Mouse (Mus musculus) forebrain, embryonic 13.5 days (tissue): Measurements from ENCODE around the gene Tsr1. TPM values are rescaled to one million over a fixed set of nuclear protein-coding genes. Genes with fewer than 3 reads are reported as not detected.

Experiments used
- ATAC-seq: fragments of 200-750 bp; cut with Nextera tagmentation; 2 replicates; pipeline ENCODE4 v1.8.0; 2017
- H3K27ac ChIP-seq: fragments of 300-500 bp; sonication (generic); 2 replicates; pipeline ENCODE4 v1.5.1; 2015; ENCODE audit warnings: inconsistent platforms, mild to moderate bottlenecking, moderate library complexity
- H3K27me3 ChIP-seq: fragments of 300-500 bp; sonication (generic); 2 replicates; pipeline ENCODE4 v1.6.1; 2015; ENCODE audit warnings: mild to moderate bottlenecking, inconsistent platforms
- H3K36me3 ChIP-seq: fragments of 300-500 bp; sonication (generic); 2 replicates; pipeline ENCODE4 v1.6.1; 2015; ENCODE audit warnings: mild to moderate bottlenecking, inconsistent platforms; ENCODE audit not compliant: poor library complexity, severe bottlenecking
- H3K4me1 ChIP-seq: fragments of 300-500 bp; sonication (generic); 2 replicates; pipeline ENCODE4 v1.6.1; 2015; ENCODE audit warnings: inconsistent platforms
- H3K4me2 ChIP-seq: fragments of 300-500 bp; sonication (generic); 2 replicates; pipeline ENCODE4 v1.6.1; 2015; ENCODE audit warnings: inconsistent platforms, mild to moderate bottlenecking, moderate library complexity
- H3K4me3 ChIP-seq: fragments of 300-500 bp; sonication (generic); 2 replicates; pipeline ENCODE4 v1.5.1; 2015; ENCODE audit warnings: mild to moderate bottlenecking, inconsistent platforms
- H3K9ac ChIP-seq: fragments of 300-500 bp; sonication (generic); 2 replicates; pipeline ENCODE4 v1.6.1; 2015; ENCODE audit warnings: mild to moderate bottlenecking, inconsistent platforms
- H3K9me3 ChIP-seq: fragments of 300-500 bp; sonication (generic); replicated peaks from 2 replicates; pipeline ENCODE4 v1.6.1; 2016; ENCODE audit warnings: inconsistent platforms
- WGBS: fragments of 180-500 bp; shearing (Covaris S2); methylation state at CpG from one replicate; pipeline ENCODE4 v1.1.7; 2015; 5-methylcytosine and 5-hydroxymethylcytosine counted together
- polyA plus RNA-seq: library from polyadenylated mRNA; unstranded; fragments of >200 nt; fragmentation: Nextera tagmentation; extraction: Ambion mirVana; gene quantifications from 2 replicates; pipeline ENCODE4 v1.2.1, GENCODE M21; 2015

Tsr1 gene
- polyA plus RNA-seq = 33.3 and 39.1 TPM in 2 replicates

DNA sequence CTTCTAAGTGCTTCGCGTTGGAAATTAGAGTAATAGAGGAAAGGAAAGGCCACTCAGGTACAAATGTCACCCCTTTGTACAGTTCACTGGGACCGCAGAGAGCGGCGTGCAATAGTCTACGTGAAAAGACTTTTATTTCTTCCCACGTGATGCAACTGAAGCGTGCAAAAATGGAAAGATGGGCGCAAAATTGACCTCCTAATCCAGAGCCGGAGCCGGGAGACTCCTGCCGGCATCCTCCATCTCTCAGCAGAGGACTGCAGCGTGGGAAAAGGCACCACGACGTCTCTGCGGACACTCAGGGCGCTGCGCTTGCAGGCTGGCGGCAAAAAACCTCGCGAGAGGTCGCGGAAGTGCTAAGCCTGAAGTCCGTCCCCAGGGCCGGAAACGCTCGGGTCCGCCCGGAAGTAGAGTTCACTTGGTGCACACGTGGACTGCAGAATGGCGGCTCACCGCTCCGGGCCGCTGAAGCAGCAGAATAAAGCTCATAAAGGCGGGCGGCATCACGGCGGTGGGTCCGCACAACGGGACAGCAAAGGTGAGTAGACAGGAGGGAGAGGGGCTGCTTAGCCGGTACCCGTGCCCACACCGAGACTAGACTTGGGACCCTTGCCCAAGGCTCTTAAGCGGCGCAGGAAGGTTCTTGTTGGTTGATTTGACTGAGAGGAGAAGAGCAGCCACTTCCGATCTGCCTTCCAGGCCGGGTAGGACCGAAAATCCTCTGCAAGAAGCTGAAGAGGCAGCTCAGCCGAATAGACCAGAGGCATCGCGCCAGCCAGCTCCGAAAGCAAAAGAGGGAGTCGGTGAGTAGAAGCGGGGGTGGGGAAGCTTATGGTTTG lies at the start of gene Tsr1:
TSS of gene Tsr1 (plus strand) at position 394 of the 839 bp plus-strand sequence.
- under 1% methylated on average over 54 of the region's 54 CpGs for WGBS
- H3K27ac ChIP-seq = peak within 1 kb of the TSS; percentile 82

DNA sequence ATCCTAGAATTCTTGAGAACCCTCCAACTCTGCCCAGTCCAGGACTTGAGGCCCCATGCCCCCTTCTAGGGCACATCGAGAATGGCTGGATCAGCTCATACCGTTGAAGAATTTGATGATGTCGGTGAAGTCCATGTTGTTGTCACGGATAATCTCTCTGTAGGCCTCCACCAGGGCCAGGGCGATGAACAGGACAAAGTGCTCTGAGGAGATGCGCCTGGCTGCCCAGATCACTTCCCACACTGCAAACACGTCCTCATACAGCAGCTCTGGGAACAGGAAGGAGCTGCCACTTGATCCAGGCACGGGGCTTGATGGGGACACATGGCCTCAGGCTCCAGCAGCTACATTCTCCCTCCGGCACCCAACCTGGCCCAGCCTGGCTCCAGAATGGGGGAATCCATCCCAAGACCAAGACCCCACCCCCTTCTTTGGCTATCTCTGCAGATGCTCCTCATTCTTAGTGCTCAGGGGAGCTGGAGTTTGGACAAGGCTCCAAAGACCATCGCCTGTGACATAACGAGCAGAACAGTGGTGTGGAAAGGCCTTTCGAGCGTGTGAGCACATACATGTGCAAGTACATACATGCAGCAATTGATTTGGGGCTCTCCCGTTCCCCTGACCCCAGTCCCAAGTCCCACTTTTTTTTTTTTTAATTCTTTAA lies 46.7 kb upstream of the Tsr1 start:
- Histone ChIP-seq H3K27me3 (no peaks in the 10 kb centered on the region), H3K27ac (no peak overlapping the region), H3K36me3 (peaks cover 39% of the 10 kb centered on the region; the same call in 1 of the 2 replicates), H3K9ac (no peak overlapping the region), H3K4me2 (no peak overlapping the region), H3K9me3 (no peaks in the 10 kb centered on the region), H3K4me1 (peaks cover 6% of the 10 kb centered on the region; the same call in 1 of the 2 replicates), H3K4me3 (no peak overlapping the region)
- WGBS = 83% methylated on average over 14 of the region's 14 CpGs
- no peak for ATAC-seq

More for the DNA sequence above, at the start of gene Tsr1:
- H3K4me2 ChIP-seq = peak within 1 kb of the TSS; percentile 83
- H3K4me3 ChIP-seq = peak within 1 kb of the TSS; percentile 88
- peaks cover 21% of the 10 kb centered on the region for H3K4me1 ChIP-seq
- peaks cover 33% of the 10 kb centered on the region for H3K36me3 ChIP-seq
- H3K27me3 ChIP-seq = no peaks in the 10 kb centered on the region
- ATAC-seq = peak; percentile 88
- no peaks in the 10 kb centered on the region for H3K9me3 ChIP-seq
- peak within 1 kb of the TSS; percentile 77 for H3K9ac ChIP-seq

DNA sequence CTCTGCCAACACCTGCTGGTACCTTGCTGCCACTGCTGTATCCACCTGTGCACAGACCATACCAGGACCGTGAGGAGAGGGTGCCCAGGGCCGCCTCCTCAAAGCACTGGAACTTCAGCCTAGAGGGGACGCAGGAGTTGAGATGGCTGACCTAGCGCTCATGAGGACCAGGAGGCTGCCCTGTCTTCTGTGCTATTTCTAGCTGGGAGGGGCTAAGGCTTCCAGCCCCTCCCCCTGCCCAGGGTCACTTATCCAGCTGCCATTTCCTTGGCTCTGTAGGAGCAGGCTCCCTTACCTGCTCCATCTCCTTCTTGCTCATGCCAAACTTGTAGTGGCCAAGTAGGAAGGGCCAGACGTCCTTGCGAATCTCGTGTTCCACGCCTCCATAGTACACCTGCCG lies 40.1 kb upstream of the Tsr1 start:
- Histone ChIP-seq H3K9me3 (no peaks in the 10 kb centered on the region), H3K27me3 (no peaks in the 10 kb centered on the region), H3K4me1 (no peaks in the 10 kb centered on the region), H3K36me3 (peaks cover 49% of the 10 kb centered on the region), H3K27ac (no peak overlapping the region), H3K4me3 (no peak overlapping the region), H3K4me2 (no peak overlapping the region), H3K9ac (no peak overlapping the region)
- no peak for ATAC-seq
- WGBS = 89% methylated on average over 9 of the region's 9 CpGs

DNA sequence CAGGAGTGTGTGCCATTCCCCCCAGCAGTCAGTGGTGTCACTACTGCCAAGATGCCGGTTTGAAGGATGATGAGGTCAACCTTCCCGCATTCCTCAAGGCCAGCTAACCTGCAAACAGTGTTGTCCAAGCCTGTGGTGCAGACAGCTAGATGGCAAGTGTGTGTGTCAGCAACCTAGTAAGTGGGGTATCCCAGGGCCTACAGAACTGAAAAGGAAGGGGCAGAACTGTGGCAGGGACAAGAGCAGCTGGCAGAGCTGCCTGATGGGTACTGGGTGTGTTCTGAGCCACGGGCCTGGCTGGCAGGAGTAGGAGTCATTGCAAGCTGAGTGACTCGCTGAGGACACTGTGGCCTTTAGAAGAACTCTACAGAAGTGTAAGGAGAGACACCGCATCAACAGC lies 35.7 kb upstream of the Tsr1 start:
- Histone ChIP-seq H3K4me3 (no peak overlapping the region), H3K36me3 (peaks cover 50% of the 10 kb centered on the region), H3K4me1 (no peaks in the 10 kb centered on the region), H3K4me2 (no peak overlapping the region), H3K27ac (no peak overlapping the region), H3K9me3 (no peaks in the 10 kb centered on the region), H3K27me3 (no peaks in the 10 kb centered on the region), H3K9ac (no peak overlapping the region)
- 85% methylated on average over 5 of the region's 5 CpGs for WGBS
- no peak for ATAC-seq

DNA sequence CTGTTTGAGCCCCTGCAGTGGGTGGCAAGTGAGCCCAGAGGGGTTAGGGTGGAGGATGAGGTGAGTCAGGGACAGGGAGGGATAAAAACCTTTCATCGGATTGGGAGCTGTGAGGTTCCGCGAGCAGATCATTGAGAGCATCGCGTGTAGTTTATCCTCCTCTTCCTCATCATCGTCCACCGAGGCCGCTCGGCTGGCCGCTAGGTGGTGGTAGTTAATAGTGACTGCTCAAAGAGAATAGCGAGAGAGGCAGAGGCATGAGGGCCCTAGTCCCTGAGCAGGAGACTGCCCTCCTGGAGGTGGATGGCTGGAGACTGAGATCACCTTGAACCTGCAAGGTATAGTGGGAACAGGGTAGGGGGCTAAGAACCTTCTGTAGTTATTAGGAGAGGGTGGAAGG lies 34.4 kb upstream of the Tsr1 start:
- 19% methylated on average over 11 of the region's 11 CpGs for WGBS
- H3K4me2 ChIP-seq = 0 out of 2 replicates have a peak overlapping the region, but pooled peaks have one; percentile 16
- no peak for ATAC-seq
- no peaks in the 10 kb centered on the region for H3K4me1 ChIP-seq
- H3K4me3 ChIP-seq = no peak overlapping the region
- H3K36me3 ChIP-seq = peaks cover 49% of the 10 kb centered on the region
- no peaks in the 10 kb centered on the region for H3K27me3 ChIP-seq
- H3K9me3 ChIP-seq = no peaks in the 10 kb centered on the region
- no peak overlapping the region for H3K9ac ChIP-seq
- H3K27ac ChIP-seq = no peak overlapping the region

DNA sequence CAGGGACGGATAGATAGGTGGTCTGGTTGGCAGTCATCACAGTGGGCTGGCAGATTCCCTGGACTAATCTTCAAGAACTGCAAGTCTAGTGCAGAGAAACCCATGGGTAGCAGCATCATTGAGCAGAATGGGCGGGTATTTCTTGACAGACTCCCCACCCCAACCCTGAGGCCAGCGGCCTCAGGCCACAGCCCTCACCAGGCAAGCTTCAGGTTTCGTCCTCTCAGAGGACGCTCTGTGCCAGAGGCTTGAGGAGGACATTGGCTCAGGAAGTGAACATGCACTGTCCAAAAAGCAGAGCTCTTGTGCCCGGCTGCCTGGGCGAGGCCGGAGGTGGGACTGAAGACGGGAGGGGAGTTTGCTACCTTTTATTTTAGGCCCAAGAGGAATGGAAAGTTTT lies 33.5 kb upstream of the Tsr1 start:
- H3K4me2 ChIP-seq = no peak overlapping the region
- 91% methylated on average over 9 of the region's 9 CpGs for WGBS
- no peaks in the 10 kb centered on the region for H3K9me3 ChIP-seq
- no peak overlapping the region for H3K4me3 ChIP-seq
- no peaks in the 10 kb centered on the region for H3K27me3 ChIP-seq
- no peaks in the 10 kb centered on the region for H3K4me1 ChIP-seq
- H3K9ac ChIP-seq = no peak overlapping the region
- ATAC-seq = no peak
- H3K27ac ChIP-seq = no peak overlapping the region
- H3K36me3 ChIP-seq = peaks cover 46% of the 10 kb centered on the region

DNA sequence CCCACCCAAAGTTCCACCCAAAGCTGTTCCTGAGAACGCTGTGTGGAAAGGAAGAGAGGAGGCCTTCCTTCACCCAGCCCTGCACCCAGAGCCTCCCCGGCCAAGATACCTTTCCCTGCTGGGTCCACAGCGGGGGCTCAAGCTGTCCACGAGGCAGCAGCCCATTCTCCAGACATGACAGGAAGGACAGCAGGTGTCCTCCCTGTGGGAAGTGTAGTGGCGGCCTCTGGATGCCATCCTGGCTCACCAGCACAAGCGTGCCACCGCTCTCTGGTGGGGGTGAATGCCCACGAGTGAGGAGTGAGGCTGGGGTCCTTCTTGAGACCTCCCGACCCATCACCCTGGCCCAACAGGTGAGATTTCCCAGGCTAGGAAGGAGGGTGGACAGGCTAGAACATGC lies 32.6 kb upstream of the Tsr1 start:
- H3K36me3 ChIP-seq = peaks cover 39% of the 10 kb centered on the region
- H3K9me3 ChIP-seq = no peaks in the 10 kb centered on the region
- no peaks in the 10 kb centered on the region for H3K4me1 ChIP-seq
- WGBS = 87% methylated on average over 9 of the region's 9 CpGs
- no peak overlapping the region for H3K4me3 ChIP-seq
- H3K9ac ChIP-seq = no peak overlapping the region
- no peak overlapping the region for H3K27ac ChIP-seq
- H3K27me3 ChIP-seq = no peaks in the 10 kb centered on the region
- ATAC-seq = no peak
- no peak overlapping the region for H3K4me2 ChIP-seq

DNA sequence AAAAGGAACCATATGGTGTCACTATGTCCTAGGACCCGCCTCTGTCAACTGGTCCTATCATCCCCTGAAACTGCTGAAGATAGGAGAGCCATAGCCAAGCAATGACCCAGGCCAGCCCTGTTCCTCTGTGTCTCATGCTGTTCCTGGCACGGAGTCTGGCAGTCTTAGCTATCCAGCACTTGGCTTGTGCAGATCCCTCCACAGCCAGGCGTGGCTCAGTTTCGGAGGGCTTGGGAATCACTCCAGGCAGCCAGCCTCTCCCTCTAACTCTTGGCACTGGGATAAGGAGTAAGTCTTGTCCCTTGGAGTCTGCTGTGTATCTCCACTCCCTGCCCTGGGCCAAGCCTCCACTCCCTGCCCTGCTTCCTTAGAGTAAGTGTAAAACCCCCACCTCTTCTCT lies 31.2 kb upstream of the Tsr1 start:
- Histone ChIP-seq H3K4me3 (no peak overlapping the region), H3K27me3 (no peaks in the 10 kb centered on the region), H3K27ac (no peak overlapping the region), H3K9me3 (no peaks in the 10 kb centered on the region), H3K9ac (no peak overlapping the region), H3K4me1 (peaks cover 11% of the 10 kb centered on the region), H3K36me3 (peaks cover 36% of the 10 kb centered on the region), H3K4me2 (no peak overlapping the region)
- 82% methylated on average over 4 of the region's 4 CpGs for WGBS
- ATAC-seq = no peak

DNA sequence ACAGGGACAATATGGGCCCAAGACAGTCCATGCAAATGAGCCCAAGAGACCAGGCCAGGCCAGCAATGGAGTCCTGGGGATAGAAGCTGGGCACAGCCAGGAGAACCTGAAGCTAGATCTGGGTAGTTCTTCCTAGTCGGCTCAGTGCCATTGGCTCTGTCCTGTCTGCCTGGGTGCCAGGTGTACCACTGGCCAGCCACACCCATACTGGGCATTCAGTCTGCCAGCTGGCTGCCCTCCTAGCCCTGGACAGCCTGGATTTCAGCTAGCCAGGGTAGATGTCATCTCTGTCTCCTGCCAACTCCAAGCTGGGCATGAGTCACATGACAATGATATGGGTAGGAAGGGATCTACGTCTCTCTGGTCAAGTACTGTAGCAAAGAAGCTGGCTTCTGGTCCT lies 30.7 kb upstream of the Tsr1 start:
- no peak for ATAC-seq
- H3K27me3 ChIP-seq = no peaks in the 10 kb centered on the region
- H3K36me3 ChIP-seq = peaks cover 33% of the 10 kb centered on the region
- no peaks in the 10 kb centered on the region for H3K9me3 ChIP-seq
- no peak overlapping the region for H3K27ac ChIP-seq
- H3K4me3 ChIP-seq = no peak overlapping the region
- H3K4me1 ChIP-seq = peaks cover 13% of the 10 kb centered on the region
- no peak overlapping the region for H3K4me2 ChIP-seq
- H3K9ac ChIP-seq = no peak overlapping the region
- WGBS = 91% methylated on average over 2 of the region's 2 CpGs

DNA sequence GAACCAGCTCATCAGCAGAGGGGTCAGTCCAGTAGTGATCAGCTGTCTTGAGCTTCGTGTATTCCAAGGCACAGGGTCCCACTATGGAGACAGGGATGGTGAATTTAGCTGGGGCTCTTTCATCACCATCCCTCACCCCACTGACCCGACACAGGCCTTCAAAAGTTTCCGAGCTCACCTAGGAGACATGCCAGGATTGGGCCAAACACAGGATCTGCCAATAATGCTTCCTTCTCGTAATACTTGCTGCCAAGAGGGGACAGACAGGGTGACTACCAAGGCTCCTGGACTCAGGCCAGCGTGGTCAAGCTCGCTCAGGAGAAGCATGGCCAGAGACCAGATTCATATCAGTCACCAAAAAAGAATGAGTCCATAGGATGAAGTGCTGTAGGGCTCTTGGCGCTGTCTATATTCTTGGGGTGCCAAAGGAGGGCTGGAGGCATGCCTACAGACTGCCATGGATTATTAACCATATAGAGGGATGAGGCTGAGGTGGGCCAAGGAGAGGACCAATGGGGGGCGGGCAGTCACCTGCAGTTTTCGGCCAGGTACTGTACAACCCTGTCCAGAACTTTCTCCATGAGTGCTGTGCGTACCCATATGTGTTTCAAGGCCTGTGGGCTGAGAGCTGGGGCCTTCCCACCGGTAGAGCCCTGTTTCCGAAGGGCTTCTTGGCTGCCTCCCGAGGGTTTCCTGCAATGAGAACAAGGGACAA lies 29.7 kb upstream of the Tsr1 start:
- no peak overlapping the region for H3K27ac ChIP-seq
- no peaks in the 10 kb centered on the region for H3K27me3 ChIP-seq
- H3K4me3 ChIP-seq = no peak overlapping the region
- H3K9ac ChIP-seq = no peak overlapping the region
- no peaks in the 10 kb centered on the region for H3K9me3 ChIP-seq
- peaks cover 13% of the 10 kb centered on the region for H3K4me1 ChIP-seq
- WGBS = 91% methylated on average over 13 of the region's 13 CpGs
- no peak overlapping the region for H3K4me2 ChIP-seq
- ATAC-seq = no peak
- peaks cover 33% of the 10 kb centered on the region for H3K36me3 ChIP-seq

DNA sequence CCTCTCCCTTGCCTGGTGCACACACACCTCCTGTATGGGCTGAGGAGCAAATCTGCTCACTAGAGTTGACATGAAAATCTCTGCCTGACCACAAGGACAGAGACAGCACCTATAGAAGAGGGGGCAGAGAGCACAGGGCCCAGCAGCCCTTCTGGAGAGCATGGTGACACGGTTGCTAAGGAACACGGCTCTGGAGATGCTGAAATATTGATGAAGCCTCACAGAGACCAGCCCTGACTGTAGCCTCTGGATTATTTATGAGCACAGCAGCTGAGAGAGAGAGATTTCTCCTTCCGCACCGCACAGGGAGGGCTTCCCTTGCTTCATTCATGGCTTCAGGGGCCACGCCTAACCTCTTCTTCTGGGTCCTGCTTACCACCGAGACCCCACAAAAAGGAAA lies 28.3 kb upstream of the Tsr1 start:
- Histone ChIP-seq H3K9ac (no peak overlapping the region), H3K4me3 (no peak overlapping the region), H3K4me1 (peaks cover 14% of the 10 kb centered on the region), H3K4me2 (no peak overlapping the region), H3K9me3 (no peaks in the 10 kb centered on the region), H3K27me3 (no peaks in the 10 kb centered on the region), H3K27ac (no peak overlapping the region), H3K36me3 (peaks cover 32% of the 10 kb centered on the region)
- ATAC-seq = no peak
- WGBS = 90% methylated on average over 6 of the region's 6 CpGs

DNA sequence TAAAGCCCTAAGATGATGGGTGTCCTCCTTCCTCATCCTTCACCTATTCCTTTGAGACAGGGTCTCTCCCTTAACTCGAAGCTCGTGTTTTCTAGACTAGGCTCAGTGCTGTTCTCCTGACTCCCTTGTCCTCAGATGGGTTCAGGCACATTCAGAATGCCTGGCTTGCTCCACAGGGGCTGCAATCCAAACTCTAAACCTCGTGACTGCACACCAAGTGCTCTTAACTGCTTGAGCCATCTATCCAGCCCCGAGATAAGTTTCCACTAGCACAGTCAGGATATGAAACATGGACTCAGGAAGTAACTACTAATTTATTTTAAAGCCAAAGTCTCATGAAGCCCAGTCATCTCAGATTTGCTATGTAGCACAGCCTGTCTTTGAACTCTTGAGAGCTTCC lies 27.3 kb upstream of the Tsr1 start:
- peaks cover 17% of the 10 kb centered on the region for H3K4me1 ChIP-seq
- WGBS = 75% methylated on average over 4 of the region's 4 CpGs
- peaks cover 23% of the 10 kb centered on the region for H3K36me3 ChIP-seq
- no peak for ATAC-seq
- H3K27me3 ChIP-seq = no peaks in the 10 kb centered on the region
- H3K27ac ChIP-seq = peak overlapping the region; percentile 32; the same call in 1 of the 2 replicates
- H3K4me3 ChIP-seq = no peak overlapping the region
- H3K9ac ChIP-seq = no peak overlapping the region
- H3K9me3 ChIP-seq = no peaks in the 10 kb centered on the region
- H3K4me2 ChIP-seq = 0 out of 2 replicates have a peak overlapping the region, but pooled peaks have one; percentile 40
